Mouse (Mus musculus): ENCODE data around the gene Ccnyl1.

DNA sequence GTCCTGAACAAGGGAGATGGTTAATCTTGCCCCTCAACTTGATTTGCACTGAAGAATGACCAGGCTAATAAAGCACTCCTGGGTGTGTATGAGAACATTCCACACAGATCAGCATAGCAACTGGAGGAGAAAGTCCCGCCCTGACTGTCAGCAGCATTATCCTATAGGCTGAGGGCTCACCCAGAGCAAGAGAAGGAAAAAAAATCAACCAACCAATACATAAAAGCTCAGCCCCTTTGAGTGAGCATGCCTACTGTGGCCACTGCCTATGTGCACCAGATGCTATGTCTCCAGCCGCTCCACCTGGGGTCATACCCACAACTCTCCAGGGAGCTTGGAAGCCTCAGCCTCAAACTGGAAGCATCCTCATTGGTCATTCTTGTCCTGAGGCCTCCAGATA is 20.8 kb upstream of the Ccnyl1 start:
- TF ChIP-seq CTCF (IDR thresholded peaks at IDR 0.05; ENCODE audit: low read depth, low read length) (no peak), POLR2A (IDR thresholded peaks at IDR 0.05; ENCODE audit: insufficient read depth, low read length) (no peak)

Data from ES-Bruce4 (cell line).